Mouse (Mus musculus) G1E (cell line): ENCODE data around the gene Unc5cl. TPM values are rescaled to one million over a fixed set of nuclear protein-coding genes. Genes with fewer than 3 reads are reported as not detected.

ENCODE experiments used
- ATAC-seq: 2 replicates; pipeline ENCODE4 v1.8.0; 2016; ENCODE audit warnings: mild to moderate bottlenecking; ENCODE audit not compliant: insufficient number of reproducible peaks, poor library complexity, low FRiP score, severe bottlenecking; ENCODE audit errors: extremely low read depth
- DNase-seq: peaks from one replicate; pipeline ENCODE4 v3.0.0; 2012; ENCODE audit warnings: low spot score
- H3K27me3 ChIP-seq: 2 replicates; pipeline ENCODE4 v1.6.1; 2012; ENCODE audit warnings: mild to moderate bottlenecking, low read length, inconsistent platforms; ENCODE audit not compliant: insufficient read depth
- H3K36me3 ChIP-seq: replicated peaks from 2 replicates; pipeline ENCODE3; 2012; ENCODE audit warnings: mild to moderate bottlenecking, inconsistent platforms
- H3K4me1 ChIP-seq: 2 replicates; pipeline ENCODE4 v1.6.1; 2012; ENCODE audit warnings: low read depth, low read length, inconsistent platforms, mixed read lengths; ENCODE audit not compliant: insufficient read depth
- H3K4me3 ChIP-seq: 2 replicates; pipeline ENCODE4 v1.5.1; 2012; ENCODE audit warnings: low read depth, mild to moderate bottlenecking, inconsistent platforms, low read length, moderate library complexity, mixed read lengths
- H3K9me3 ChIP-seq: replicated peaks from 2 replicates; pipeline ENCODE4 v1.6.1; 2012; ENCODE audit warnings: inconsistent platforms
- CTCF ChIP-seq: IDR thresholded peaks from 2 replicates; pipeline ENCODE4 v1.5.1; 2012; ENCODE audit warnings: low read depth, low read length, inconsistent platforms, mixed read lengths
- GATA1 ChIP-seq: IDR thresholded peaks from 2 replicates; pipeline ENCODE4 v1.6.1; 2012; ENCODE audit warnings: borderline replicate concordance, low read length, inconsistent platforms, mixed read lengths
- GATA2 ChIP-seq: IDR thresholded peaks from 2 replicates; pipeline ENCODE4 v1.6.1; 2012; ENCODE audit warnings: low read depth, low read length, inconsistent platforms, borderline replicate concordance
- POLR2AphosphoS5 ChIP-seq: IDR thresholded peaks from 2 replicates; pipeline ENCODE4 v1.6.1; 2012; ENCODE audit warnings: low read depth, low read length, inconsistent platforms; ENCODE audit not compliant: insufficient replicate concordance
- TAL1 ChIP-seq: conservative IDR thresholded peaks from 2 replicates; pipeline ENCODE4 v1.6.1; 2012; ENCODE audit warnings: low read depth, low read length, inconsistent platforms, mixed read lengths
- polyA plus RNA-seq: library from polyadenylated mRNA; stranded (reverse); fragments of >175 nt; gene quantifications from 2 replicates; pipeline ENCODE4 v1.2.3, GENCODE M21; 2012
- total RNA-seq, 2 experiments: library from RNA; stranded (forward) in 1 of 2; stranded (reverse) in 1 of 2; fragments of 200-1000 nt in 1 of 2; fragments of >200 nt in 1 of 2; fragmentation: Nextera tagmentation in 1 of 2; gene quantifications; 2 replicates each; pipeline ENCODE4 v1.2.3; 2014 to 2017

Gene Unc5cl
- total RNA-seq (2014; fragmentation: Nextera tagmentation) (22.1 and 25.9 TPM in 2 replicates), total RNA-seq (2017) (15.6 and 17.6 TPM in 2 replicates), polyA plus RNA-seq (15.9 and 16.3 TPM in 2 replicates)

DNA sequence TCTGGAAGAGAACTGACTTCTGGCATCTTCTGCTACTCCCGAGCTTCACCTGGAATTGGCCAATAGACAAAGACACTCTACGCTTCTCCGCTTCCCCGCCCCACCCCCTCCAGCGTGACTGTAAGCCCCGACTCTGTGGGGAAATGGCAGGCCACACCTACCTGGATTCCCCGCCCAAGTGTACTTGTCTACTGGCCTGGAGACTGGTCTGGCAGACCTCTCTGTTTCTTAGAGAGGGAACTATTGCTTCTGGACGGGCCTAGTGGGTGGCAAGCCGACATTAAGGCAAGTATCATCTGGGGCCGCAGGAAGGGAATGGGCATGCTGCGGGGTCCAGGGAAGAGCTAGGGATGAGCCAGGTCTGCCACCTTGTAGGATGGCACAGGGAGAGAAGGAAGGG lies at the start of gene Unc5cl:
Gene Unc5cl (plus strand): TSS at position 214 of the 400 bp plus-strand sequence.
- no peaks in the 10 kb centered on the region for H3K27me3 ChIP-seq
- H3K36me3 ChIP-seq: peaks cover 33% of the 10 kb centered on the region
- TF ChIP-seq POLR2AphosphoS5 (no peak), CTCF (no peak), GATA1 (no peak), TAL1 (no peak), GATA2 (no peak)
- H3K9me3 ChIP-seq: no peaks in the 10 kb centered on the region
- peaks cover 95% of the 10 kb centered on the region for H3K4me1 ChIP-seq
- peak within 1 kb of the TSS; percentile 71 for H3K4me3 ChIP-seq
- ATAC-seq (peak; percentile 58), DNase-seq (peak; percentile 76)

DNA sequence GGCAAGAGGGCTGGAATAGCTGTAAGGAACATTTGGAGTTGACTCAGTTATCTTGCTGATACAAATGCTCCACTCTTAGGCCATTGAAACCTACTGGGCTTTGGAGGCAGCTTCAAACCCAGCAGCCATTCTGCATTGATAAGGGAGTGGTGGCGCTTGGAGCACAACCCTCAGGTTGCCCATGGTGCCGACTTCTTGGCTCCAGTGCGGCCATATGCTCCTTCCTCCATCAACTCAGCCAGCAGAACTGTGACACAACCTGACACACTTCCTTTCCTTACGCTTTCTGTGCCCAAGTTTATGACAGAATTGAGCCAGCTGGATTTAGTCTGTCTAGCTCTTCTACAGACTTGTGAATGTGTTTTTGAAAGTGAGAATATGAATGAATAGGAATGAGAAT lies 47.5 kb upstream of the Unc5cl start:
- Histone ChIP-seq H3K4me1 (peaks cover 54% of the 10 kb centered on the region), H3K4me3 (peak overlapping the region; percentile 28; the same call in 1 of the 2 replicates), H3K27me3 (no peaks in the 10 kb centered on the region), H3K9me3 (no peaks in the 10 kb centered on the region), H3K36me3 (peaks cover 44% of the 10 kb centered on the region)
- DNase-seq (no peak), ATAC-seq (no peak)
- TF ChIP-seq TAL1 (no peak), POLR2AphosphoS5 (no peak), CTCF (no peak), GATA1 (no peak), GATA2 (no peak)

DNA sequence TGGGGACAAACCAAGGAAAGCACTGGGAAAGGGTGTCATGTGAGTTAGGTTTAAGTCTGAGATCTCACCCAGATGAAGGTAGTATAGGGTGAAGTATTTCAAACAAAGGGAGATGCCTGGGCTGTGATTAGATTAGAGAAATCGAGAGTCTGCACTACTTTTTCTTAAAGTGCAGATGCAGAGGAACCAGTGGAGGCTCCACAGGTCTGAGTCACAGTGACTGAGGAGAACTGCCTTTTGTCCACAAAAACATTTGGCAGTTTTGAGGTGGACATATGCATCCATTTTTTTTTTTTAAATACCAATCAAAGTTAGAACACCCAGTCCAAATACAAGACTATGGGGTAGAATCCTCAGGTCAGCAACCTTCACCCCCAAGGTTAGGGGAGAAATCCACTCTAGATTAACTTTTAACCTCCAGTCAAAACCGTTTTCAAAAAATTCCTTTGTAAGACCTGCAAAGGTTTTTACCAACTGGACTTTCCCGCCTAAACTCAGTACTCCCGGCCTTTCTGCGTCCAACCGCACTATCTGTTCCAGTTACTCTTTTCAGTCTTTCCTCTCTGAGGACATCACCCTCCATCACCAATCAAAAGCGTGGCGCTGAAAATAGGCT lies 46.7 kb upstream of the Unc5cl start:
- no peak for ATAC-seq

DNA sequence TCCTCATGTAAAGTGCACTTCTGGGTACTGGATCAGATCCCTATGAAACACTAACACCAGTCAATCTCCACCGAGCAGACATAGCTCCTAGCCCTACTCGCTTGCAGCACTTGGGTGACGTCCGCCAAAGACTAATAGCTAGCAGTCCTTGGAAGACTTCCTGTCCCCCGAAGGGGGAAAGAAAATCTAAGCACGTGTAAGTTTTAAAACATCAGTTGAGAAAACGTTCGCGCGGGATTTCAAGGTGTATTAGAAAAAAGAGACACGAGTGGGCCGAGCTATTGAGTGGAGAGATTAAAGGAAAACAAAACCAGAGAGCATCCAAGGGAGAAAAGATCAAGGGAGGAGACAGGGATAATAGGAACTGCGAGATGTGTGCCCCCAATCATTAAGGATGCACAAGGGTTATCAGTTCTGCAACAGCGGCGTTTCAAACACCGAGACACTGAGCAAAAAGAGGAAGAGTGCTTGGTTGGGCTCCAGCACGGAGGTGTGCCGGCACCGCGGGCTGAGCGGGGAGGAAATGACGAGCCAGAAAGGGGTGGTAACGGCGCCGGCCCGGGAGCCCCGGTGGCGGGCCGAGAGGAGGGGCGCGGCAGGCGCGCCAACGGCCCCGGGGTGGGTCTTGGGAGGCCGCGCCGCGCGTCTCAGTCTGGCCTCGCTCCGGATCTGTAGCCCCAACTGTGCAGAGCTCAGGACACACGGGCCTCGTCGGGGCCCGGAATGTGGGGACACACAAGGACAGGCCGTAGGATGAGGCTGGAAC lies 46.0 kb upstream of the Unc5cl start:
- Histone ChIP-seq H3K27me3 (no peaks in the 10 kb centered on the region), H3K9me3 (no peaks in the 10 kb centered on the region), H3K36me3 (peaks cover 50% of the 10 kb centered on the region), H3K4me1 (peaks cover 56% of the 10 kb centered on the region), H3K4me3 (peak overlapping the region; percentile 92)
- DNase-seq (peak; percentile 93), ATAC-seq (peak; percentile 24; the same call in 1 of the 2 replicates)
- no peak for TF ChIP-seq CTCF
- TF ChIP-seq TAL1: no peak
- TF ChIP-seq POLR2AphosphoS5: no peak
- no peak for TF ChIP-seq GATA2
- TF ChIP-seq GATA1: no peak

More for the DNA sequence above, 46.7 kb upstream of the Unc5cl start:
- no peak for DNase-seq
- peaks cover 45% of the 10 kb centered on the region for H3K36me3 ChIP-seq
- H3K27me3 ChIP-seq: no peaks in the 10 kb centered on the region
- TF ChIP-seq POLR2AphosphoS5: no peak
- no peak for TF ChIP-seq CTCF
- no peak for TF ChIP-seq TAL1
- TF ChIP-seq GATA1: no peak
- no peak for TF ChIP-seq GATA2
- H3K4me1 ChIP-seq: peaks cover 57% of the 10 kb centered on the region
- H3K4me3 ChIP-seq: peak overlapping the region; percentile 92
- H3K9me3 ChIP-seq: no peaks in the 10 kb centered on the region

DNA sequence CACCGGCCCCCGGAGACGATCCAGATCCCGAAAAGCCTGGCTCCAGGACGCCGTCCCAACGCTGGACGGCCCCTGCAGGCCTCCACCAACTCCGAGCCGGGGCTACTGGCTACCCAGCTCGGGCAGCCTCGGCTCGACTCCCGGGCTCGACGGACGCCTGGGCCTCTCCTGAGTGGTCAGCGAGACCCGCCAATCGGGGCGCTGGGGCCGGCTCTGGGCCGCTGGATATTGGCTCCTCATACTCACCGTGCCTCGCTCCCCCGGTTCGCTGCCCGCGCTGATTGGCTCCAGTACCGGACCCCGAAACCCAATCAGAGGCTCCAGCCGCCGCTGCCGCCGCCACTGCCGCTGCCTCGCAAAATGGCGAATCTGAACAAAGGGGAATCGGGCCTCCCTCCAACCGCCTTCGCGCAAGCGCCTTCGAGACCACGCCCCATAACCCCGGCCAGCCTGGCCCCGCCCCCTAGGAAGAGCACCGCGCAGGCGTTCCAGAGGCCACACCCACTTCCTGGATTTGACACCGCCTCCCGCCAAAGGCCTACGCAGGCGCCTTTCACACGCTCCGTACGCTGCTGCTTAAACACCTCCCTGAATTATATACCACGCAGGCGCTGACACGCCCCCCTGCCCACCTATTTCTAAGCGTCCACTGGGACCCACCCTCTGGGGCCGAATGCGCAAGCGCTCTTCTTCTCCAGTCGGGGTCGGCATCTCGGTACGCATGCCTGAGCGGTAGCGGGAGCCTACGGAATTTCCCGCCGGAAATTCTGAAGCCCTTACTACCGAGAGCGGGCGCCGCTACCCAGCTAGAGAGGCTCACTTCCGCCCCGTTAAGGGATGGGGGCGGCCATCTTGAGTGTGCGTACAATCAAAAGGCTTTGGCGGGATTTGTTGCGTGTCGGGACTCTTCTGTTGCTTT lies 45.1 kb upstream of the Unc5cl start, which contains the start of the genes Nfya and Oard1:
Gene Nfya (minus strand): TSS at position 527 of the 919 bp plus-strand sequence.
Gene Oard1 (plus strand): TSS at position 635 of the 919 bp plus-strand sequence.
- ATAC-seq (peak; percentile 77), DNase-seq (peak; percentile 97)
- Histone ChIP-seq H3K36me3 (peaks cover 51% of the 10 kb centered on the region), H3K27me3 (no peaks in the 10 kb centered on the region), H3K4me1 (peaks cover 48% of the 10 kb centered on the region), H3K4me3 (peak within 1 kb of the TSS; percentile 92), H3K9me3 (no peaks in the 10 kb centered on the region)
- TF ChIP-seq GATA2 (no peak), POLR2AphosphoS5 (no peak), GATA1 (no peak), CTCF (no peak), TAL1 (no peak)
